Mouse (Mus musculus): ENCODE data around the gene Faim.

Gene Faim

GRCm38 (mm10) chr9:99048724-99049250 lies 62.6 kb downstream of the Faim start:
- no peak for DNase-seq (ENCODE audit: extremely low spot score)

GRCm38 (mm10) chr9:99049760-99050159 lies 63.6 kb downstream of the Faim start:
- DNase-seq (ENCODE audit: extremely low spot score) = no peak
